Mouse (Mus musculus) cerebellum, postnatal 10 days (tissue): Measurements from ENCODE around the gene Snx25.

Experiments
- DNase-seq, 2 experiments: peaks; one replicate each; pipeline ENCODE4 v3.0.0; 2021; ENCODE audit warnings: mixed read lengths in 2 of 2

The Snx25 gene

GRCm38 (mm10) chr8:46152064-46153031 lies at the start of gene Snx25:
TSS of gene Snx25 (minus strand) at chr8:46152159.
- peak; percentile 98 for DNase-seq

GRCm38 (mm10) chr8:46197673-46198072 lies 45.7 kb upstream of the Snx25 start:
- DNase-seq = no peak

- no peak for DNase-seq
Measured at GRCm38 (mm10) chr8:46196877-46197276, 44.9 kb upstream of the Snx25 start.

GRCm38 (mm10) chr8:46193100-46193499 lies 41.1 kb upstream of the Snx25 start:
- DNase-seq = no peak

GRCm38 (mm10) chr8:46185361-46185760 lies 33.4 kb upstream of the Snx25 start:
- peak; percentile 80 to 84 for DNase-seq

GRCm38 (mm10) chr8:46180136-46180535 lies 28.2 kb upstream of the Snx25 start:
- no peak for DNase-seq

GRCm38 (mm10) chr8:46173651-46174050 lies 21.7 kb upstream of the Snx25 start:
- no peak for DNase-seq

GRCm38 (mm10) chr8:46163870-46164190 lies 11.9 kb upstream of the Snx25 start:
- no peak for DNase-seq

- peak; percentile 98 for DNase-seq
Measured at GRCm38 (mm10) chr8:46162953-46163869, 11.3 kb upstream of the Snx25 start.

- DNase-seq = no peak
Measured at GRCm38 (mm10) chr8:46153042-46153441, 1.1 kb upstream of the Snx25 start.

- peak; percentile 81 to 84 for DNase-seq
Measured at GRCm38 (mm10) chr8:46151202-46152062, 527 bp downstream of the Snx25 start, which contains the start of gene Cfap97. TSS of gene Cfap97 (plus strand) at chr8:46151771.

- peak in 1 of 2 experiments; percentile 22 for DNase-seq
Measured at GRCm38 (mm10) chr8:46149782-46150181, 2.2 kb downstream of the Snx25 start.

GRCm38 (mm10) chr8:46149306-46149705 lies 2.7 kb downstream of the Snx25 start:
- DNase-seq = peak in 1 of 2 experiments; percentile 23

- no peak for DNase-seq
Measured at GRCm38 (mm10) chr8:46146173-46146572, 5.8 kb downstream of the Snx25 start.

GRCm38 (mm10) chr8:46143924-46144323 lies 8.0 kb downstream of the Snx25 start:
- DNase-seq = no peak

GRCm38 (mm10) chr8:46143470-46143869 lies 8.5 kb downstream of the Snx25 start:
- no peak for DNase-seq

- no peak for DNase-seq
Measured at GRCm38 (mm10) chr8:46142498-46143081, 9.4 kb downstream of the Snx25 start.

GRCm38 (mm10) chr8:46141688-46142087 lies 10.3 kb downstream of the Snx25 start:
- DNase-seq = no peak

- peak; percentile 25 to 36 for DNase-seq
Measured at GRCm38 (mm10) chr8:46140376-46141120, 11.4 kb downstream of the Snx25 start.

GRCm38 (mm10) chr8:46137843-46138596 lies 13.9 kb downstream of the Snx25 start:
- DNase-seq = no peak
